Mouse (Mus musculus) heart, adult 2 months (tissue): ENCODE results near the gene Kpna3. TPM values are rescaled to one million over a fixed set of nuclear protein-coding genes. Genes with fewer than 3 reads are reported as not detected.
"Not testable (repeated sequence)": the region's sequence is repeated elsewhere in the genome, so short reads cannot be mapped to it uniquely, and the experiment has no call there.

Source experiments
- DNase-seq, 2 experiments: peaks; one replicate each; pipeline ENCODE4 v3.0.0; 2021
- H3K27ac ChIP-seq: fragments of 200-600 bp; 2 replicates; pipeline ENCODE4 v1.8.1; 2022
- H3K27me3 ChIP-seq: fragments of 200-500 bp; 2 replicates; pipeline ENCODE4 v1.6.1; 2012; ENCODE audit warnings: mild to moderate bottlenecking, low read length, inconsistent platforms, mixed read lengths; ENCODE audit not compliant: control insufficient read depth, insufficient read depth
- H3K36me3 ChIP-seq: fragments of 200-500 bp; 2 replicates; pipeline ENCODE4 v1.6.1; 2012; ENCODE audit warnings: low read length, inconsistent platforms; ENCODE audit not compliant: control insufficient read depth, insufficient read depth
- H3K4me1 ChIP-seq: fragments of 200-500 bp; 2 replicates; pipeline ENCODE4 v1.6.1; 2011; ENCODE audit warnings: low read length; ENCODE audit not compliant: control insufficient read depth, insufficient read depth
- H3K4me3 ChIP-seq: fragments of 200-600 bp; 2 replicates; pipeline ENCODE4 v1.8.1; 2022
- H3K79me2 ChIP-seq: fragments of 200-500 bp; replicated peaks from 2 replicates; pipeline ENCODE4 v1.6.1; 2012; ENCODE audit warnings: mild to moderate bottlenecking, inconsistent platforms, low read length, moderate library complexity, mixed read lengths; ENCODE audit not compliant: control insufficient read depth, insufficient read depth
- H3K9ac ChIP-seq: fragments of 200-500 bp; 2 replicates; pipeline ENCODE4 v1.6.1; 2012; ENCODE audit warnings: low read depth, mild to moderate bottlenecking, control low read depth, inconsistent platforms, low read length, mixed read lengths
- CTCF ChIP-seq: fragments of 200-600 bp; IDR thresholded peaks from 2 replicates; pipeline ENCODE4 v1.8.1; 2022; ENCODE audit warnings: antibody characterized with exemption, mild to moderate bottlenecking, moderate library complexity
- EP300 ChIP-seq: fragments of 200-500 bp; IDR thresholded peaks from 2 replicates; pipeline ENCODE4 v1.6.1; 2011; ENCODE audit warnings: low read depth, low read length, control low read depth; ENCODE audit not compliant: insufficient read depth
- POLR2A ChIP-seq: fragments of 200-500 bp; IDR thresholded peaks from 2 replicates; pipeline ENCODE4 v1.6.1; 2011; ENCODE audit warnings: mild to moderate bottlenecking, low read depth, low read length, control low read depth; ENCODE audit not compliant: insufficient read depth
- WGBS: fragments of 180-500 bp; shearing (Covaris S2); methylation state at CpG from one replicate; pipeline ENCODE4 v1.1.7; 2018; 5-methylcytosine and 5-hydroxymethylcytosine counted together
- intact Hi-C: fragments of 180-260 bp; cut with DNase I; formaldehyde crosslinking; loops from one replicate; pipeline ENCODE4 v1.15.1; 2025
- polyA plus RNA-seq: library from polyadenylated mRNA; depleted of rRNA; stranded (reverse); fragments of >200 nt; gene quantifications from 2 replicates; pipeline ENCODE4 v1.2.3, GENCODE M21; 2012
- total RNA-seq, 2 experiments: library from RNA; stranded (reverse); gene quantifications; 2 replicates each; pipeline ENCODE4 v1.2.3; 2021

The Kpna3 gene
- total and polyA plus RNA-seq, 3 experiments = 16.1 to 53.4 (median 51.3) TPM

DNA sequence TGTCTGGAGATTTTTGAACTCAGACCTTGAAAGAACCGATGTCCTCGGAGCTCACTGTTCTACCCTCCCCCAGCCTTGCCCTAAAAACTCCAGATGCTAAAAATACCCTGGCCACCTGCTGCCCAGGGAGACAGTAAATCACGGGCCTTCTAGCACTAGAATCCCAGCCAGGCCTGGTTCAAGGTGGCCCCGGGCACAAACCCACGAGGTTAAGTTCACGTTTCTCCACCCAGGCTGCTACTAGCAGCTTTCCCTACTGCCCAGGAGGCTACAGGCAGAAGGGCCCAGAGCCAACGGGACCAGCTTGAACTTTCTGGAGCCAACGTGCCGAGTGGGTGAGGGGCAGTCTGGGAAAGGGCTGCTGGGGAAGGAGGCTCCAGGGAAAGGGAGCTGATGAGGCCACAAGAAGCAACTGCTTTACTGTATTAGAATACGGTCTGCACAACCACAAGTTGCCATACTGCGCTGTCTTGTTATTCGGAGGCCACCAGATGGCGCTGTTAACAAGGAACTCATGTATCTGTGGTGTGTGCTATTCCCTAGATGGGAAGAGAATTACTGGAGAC, 108.6 kb downstream of the Kpna3 start:
- Histone ChIP-seq H3K36me3 (no peaks in the 10 kb centered on the region), H3K9ac (peak overlapping the region; percentile 7; the same call in 1 of the 2 replicates), H3K79me2 (no peaks in the 10 kb centered on the region), H3K4me3 (no peak overlapping the region; the same call in 1 of the 2 replicates), H3K4me1 (no peaks in the 10 kb centered on the region), H3K27me3 (no peaks in the 10 kb centered on the region), H3K27ac (peak overlapping the region; percentile 67)
- DNase-seq = peak; percentile 80 to 82
- 11% methylated on average over 13 of the region's 13 CpGs for WGBS
- intact Hi-C loops = loop anchor here (1.0 to 2.0 kb wide), 2 partner anchors 108 to 167 kb away; partner anchors contain the start of gene Kpna3
- no peak for TF ChIP-seq POLR2A
- peak; percentile 49; the same call in 1 of the 2 replicates for TF ChIP-seq EP300
- peak; percentile 82 for TF ChIP-seq CTCF

DNA sequence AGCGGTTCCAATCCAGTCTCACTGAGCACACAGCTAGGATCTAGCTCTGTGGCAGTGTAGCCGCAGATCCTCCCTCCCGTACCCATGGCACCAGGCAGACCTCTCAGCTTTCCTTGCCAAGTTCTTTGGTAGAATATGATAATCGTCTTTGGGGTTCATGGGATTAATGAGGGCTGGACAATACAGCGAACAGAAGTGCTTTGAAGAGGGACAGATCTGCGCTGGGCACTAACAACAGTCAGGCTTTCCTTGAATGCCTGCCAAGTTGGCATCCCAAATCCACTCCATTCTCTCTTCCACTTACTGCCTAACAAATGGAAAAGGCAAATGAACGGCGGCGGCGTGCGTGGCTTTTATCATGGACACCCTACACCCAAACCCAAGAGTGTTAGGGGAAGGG, 109.1 kb downstream of the Kpna3 start:
- Histone ChIP-seq H3K36me3 (no peaks in the 10 kb centered on the region), H3K27me3 (no peaks in the 10 kb centered on the region), H3K9ac (no peak overlapping the region; the same call in 1 of the 2 replicates), H3K27ac (peak overlapping the region; percentile 67), H3K79me2 (no peaks in the 10 kb centered on the region), H3K4me3 (no peak overlapping the region), H3K4me1 (no peaks in the 10 kb centered on the region)
- DNase-seq = no peak
- intact Hi-C loops = loop anchor here (2.0 kb wide), 1 partner anchor 108 kb away; the partner anchor contains the start of gene Kpna3
- 59% methylated on average over 11 of the region's 11 CpGs for WGBS
- TF ChIP-seq EP300 (no peak), POLR2A (no peak), CTCF (no peak)

DNA sequence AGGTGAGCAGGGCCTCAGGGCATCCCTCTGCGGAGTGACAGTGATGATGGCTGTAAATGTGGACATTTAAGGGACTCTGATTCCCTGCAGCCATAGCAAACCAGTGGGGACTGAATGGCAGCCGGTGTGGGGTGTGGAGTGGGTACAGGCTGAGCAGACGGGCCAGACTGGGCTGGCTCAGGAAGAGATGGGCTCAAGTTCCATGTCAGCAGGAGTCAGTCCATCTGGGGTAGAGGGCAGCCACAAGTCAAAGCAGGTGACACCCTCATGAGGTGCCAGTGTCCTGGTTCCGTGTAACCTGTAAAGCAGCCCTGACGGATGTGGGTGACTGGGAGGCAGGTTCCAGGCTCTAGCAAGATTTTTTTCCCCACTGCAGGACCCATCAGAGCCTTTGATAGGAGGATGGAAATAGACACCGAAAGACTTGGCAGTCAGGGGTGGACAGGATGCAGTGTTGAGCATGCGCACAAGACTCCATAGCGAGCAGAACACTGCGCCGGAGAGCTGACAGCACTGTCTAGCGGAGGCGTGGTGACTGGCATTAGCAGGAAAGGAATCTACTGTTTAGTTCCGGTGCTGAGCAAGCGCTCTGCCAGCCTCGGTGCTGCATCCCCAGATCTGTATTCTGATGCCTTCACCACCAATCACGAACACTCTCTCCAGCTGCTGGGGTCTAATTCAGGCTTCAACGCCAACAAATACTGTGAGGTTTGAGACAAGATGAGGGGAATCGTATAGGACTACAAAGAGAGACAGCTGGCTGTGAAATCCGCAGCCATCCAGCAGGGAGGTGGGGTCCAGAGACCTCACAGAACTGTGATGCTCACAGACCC, 111.8 kb downstream of the Kpna3 start:
- TF ChIP-seq EP300 (0 out of 2 replicates have a peak, but pooled peaks have one; percentile 26), CTCF (peak; percentile 30), POLR2A (peak; percentile 55; the same call in 1 of the 2 replicates)
- DNase-seq = peak; percentile 69 to 85
- WGBS = 25% methylated on average over 19 of the region's 19 CpGs
- Histone ChIP-seq H3K27ac (peak overlapping the region; percentile 57), H3K79me2 (no peaks in the 10 kb centered on the region), H3K9ac (0 out of 2 replicates have a peak overlapping the region, but pooled peaks have one; percentile 18), H3K36me3 (no peaks in the 10 kb centered on the region), H3K27me3 (no peaks in the 10 kb centered on the region), H3K4me3 (no peak overlapping the region), H3K4me1 (no peaks in the 10 kb centered on the region)
- intact Hi-C loops = no loop called here

DNA sequence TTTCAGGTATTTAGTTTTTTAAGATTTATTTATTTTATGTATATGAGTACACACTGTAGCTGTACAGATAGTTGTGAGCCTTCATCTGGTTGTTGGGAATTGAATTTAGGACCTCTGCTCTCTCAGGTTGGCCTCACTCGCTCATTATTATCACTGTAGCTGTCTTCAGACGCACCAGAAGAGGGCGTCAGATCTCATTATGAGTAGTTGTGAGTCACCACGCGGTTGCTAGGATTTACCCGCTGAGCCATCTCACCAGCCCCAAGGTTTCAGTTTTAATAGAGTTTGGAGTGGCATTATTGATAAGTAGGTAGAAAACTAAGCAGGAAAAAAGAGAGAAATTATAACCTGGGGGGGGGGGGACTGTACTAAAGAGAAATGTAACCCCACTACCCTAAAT, 112.7 kb downstream of the Kpna3 start:
- TF ChIP-seq CTCF = peak; percentile 20; the same call in 1 of the 2 replicates
- H3K9ac ChIP-seq, H3K4me1 ChIP-seq, H3K4me3 ChIP-seq, intact Hi-C loops, H3K79me2 ChIP-seq, DNase-seq, H3K27ac ChIP-seq, H3K36me3 ChIP-seq, H3K27me3 ChIP-seq: not testable (repeated sequence)
- WGBS = 39% methylated on average over 6 of the region's 6 CpGs

DNA sequence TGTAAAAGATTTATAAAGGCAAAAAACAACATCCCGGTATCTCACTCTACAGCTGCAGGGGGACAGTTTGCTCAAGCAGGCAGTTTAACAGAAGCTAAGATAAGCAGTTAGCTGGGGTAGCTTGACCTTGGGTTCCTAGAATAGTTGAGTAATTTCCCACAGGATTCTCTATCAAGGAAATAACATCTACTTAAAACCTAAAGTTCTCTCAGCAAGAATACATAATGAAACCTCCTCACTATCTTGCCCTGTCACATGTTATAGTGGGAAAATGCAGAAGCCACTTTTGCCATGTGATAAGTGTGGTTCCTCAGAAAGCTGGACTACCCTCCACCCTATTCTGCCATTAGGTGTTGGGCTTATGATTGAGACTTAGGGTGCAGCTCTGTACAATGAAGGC, 116.9 kb downstream of the Kpna3 start:
- no peaks in the 10 kb centered on the region for H3K36me3 ChIP-seq
- no peaks in the 10 kb centered on the region for H3K4me1 ChIP-seq
- no peak for TF ChIP-seq CTCF
- TF ChIP-seq POLR2A = no peak
- TF ChIP-seq EP300 = no peak
- intact Hi-C loops = no loop called here
- DNase-seq = no peak
- H3K27ac ChIP-seq = no peak overlapping the region
- H3K79me2 ChIP-seq = no peaks in the 10 kb centered on the region
- H3K4me3 ChIP-seq = no peak overlapping the region
- WGBS = 81% methylated on average over 1 of the region's 1 CpGs
- no peak overlapping the region for H3K9ac ChIP-seq
- H3K27me3 ChIP-seq = no peaks in the 10 kb centered on the region

DNA sequence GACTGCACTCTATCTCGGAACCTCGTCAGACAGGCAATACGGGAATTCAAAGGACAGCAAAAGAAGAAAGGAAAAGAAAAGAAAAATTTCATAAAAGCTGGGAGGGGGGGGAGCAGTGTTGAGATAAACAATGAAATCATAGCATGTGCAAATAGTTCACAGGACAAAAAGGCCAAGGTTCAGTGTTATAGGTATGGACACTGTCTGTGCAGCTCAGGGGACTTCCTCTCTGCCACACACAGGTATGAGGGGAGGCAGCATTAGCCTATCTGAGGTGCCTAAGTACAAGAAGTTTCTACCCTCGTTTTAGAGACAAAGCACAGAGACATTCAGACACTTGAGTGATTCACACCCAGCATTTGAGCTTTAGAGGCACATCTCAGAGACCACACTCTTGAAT, 118.5 kb downstream of the Kpna3 start:
- DNase-seq = no peak
- intact Hi-C loops = no loop called here
- Histone ChIP-seq H3K79me2 (no peaks in the 10 kb centered on the region), H3K27me3 (no peaks in the 10 kb centered on the region), H3K4me3 (no peak overlapping the region), H3K36me3 (no peaks in the 10 kb centered on the region), H3K9ac (no peak overlapping the region), H3K27ac (no peak overlapping the region), H3K4me1 (no peaks in the 10 kb centered on the region)
- 81% methylated on average over 4 of the region's 4 CpGs for WGBS
- no peak for TF ChIP-seq CTCF
- no peak for TF ChIP-seq POLR2A
- TF ChIP-seq EP300 = no peak
